Mouse (Mus musculus) thymus, postnatal 0 days (tissue): ENCODE measurements around the gene Gaa. TPM values are rescaled to one million over a fixed set of nuclear protein-coding genes. Genes with fewer than 3 reads are reported as not detected.
"Not testable (repeated sequence)": the region's sequence is repeated elsewhere in the genome, so short reads cannot be mapped to it uniquely, and the experiment has no call there.

Experiments
- DNase-seq: peaks from one replicate; pipeline ENCODE4 v3.0.0-alpha.2; 2015; ENCODE audit warnings: low spot score
- polyA plus RNA-seq: library from polyadenylated mRNA; unstranded; fragments of >200 nt; fragmentation: Nextera tagmentation; extraction: Ambion mirVana; gene quantifications from 2 replicates; pipeline ENCODE4 v1.2.1, GENCODE M21; 2015

The Gaa gene
- polyA plus RNA-seq = 25.6 and 29.6 TPM in 2 replicates

DNA sequence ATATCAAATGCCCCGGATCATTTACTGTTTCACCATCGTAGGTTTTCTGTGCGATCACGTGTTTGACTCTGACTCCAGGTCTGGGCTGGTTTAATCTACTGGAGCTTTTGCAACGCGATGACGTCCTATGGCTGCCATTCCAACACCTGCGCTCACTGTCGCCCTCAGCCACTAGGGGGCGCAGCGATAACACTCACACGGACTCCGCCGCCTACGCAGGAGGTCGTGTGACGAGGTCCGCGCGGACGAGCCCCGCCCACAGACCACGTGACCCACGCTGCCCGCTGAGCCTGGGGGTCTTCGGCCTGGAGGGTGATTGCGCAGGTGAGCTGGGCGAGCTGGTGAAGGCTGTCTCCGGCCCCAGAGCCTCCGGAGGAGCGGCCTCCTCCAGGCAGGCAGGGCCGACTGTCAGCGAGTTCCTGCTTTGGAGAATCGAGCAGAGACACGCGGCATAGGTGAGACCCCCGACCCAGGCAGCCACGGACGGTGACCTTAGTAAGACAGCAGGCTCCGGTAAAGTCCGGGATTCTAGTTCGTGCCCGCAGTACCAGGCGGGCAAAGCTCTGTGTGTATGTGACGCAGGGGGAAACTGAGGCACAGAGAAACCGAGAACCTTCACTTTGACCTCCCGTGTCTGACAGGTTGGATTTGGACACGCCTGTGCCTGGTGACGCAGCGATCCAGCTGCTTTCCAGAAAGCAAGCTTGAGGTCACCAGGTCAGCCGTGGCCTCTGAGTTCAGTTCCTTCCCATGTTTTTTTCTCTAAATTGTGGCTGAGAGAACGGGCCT is at the start of gene Gaa:
Gene Gaa, plus strand, starts transcription at position 120 of the 789 bp plus-strand sequence.
- DNase-seq = peak; percentile 96

DNA sequence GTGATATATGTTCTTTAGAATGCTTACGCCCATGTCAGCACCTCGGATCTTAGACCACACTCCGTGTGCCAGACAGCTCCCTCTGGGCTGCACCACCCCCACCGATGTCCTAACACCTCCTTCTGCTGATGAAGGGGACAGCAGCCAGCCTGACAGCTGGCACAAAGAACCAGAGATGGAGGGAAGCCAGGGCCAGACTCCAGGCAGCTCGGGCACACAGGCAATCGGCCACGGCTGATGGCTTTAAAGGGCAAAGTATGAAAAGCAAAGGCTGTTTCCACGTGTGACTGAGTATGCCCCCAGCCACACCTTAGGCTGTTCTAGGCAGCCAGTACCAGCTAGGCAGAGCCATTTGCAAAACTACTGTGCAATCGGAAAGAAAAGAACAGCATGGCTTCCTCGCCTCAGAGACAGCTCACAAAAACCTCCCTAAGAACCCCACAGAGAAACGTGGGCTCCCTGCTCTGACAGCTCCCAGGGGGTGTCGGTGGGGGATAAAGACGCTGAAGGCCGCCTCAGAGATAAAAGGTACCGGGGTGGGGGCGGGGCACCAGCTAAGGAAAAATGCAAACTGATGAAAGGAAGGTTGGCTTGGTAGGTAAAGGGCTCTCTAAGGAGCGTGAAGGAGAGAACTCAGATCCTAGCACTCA is 47.7 kb upstream of the Gaa start:
- DNase-seq = no peak

DNA sequence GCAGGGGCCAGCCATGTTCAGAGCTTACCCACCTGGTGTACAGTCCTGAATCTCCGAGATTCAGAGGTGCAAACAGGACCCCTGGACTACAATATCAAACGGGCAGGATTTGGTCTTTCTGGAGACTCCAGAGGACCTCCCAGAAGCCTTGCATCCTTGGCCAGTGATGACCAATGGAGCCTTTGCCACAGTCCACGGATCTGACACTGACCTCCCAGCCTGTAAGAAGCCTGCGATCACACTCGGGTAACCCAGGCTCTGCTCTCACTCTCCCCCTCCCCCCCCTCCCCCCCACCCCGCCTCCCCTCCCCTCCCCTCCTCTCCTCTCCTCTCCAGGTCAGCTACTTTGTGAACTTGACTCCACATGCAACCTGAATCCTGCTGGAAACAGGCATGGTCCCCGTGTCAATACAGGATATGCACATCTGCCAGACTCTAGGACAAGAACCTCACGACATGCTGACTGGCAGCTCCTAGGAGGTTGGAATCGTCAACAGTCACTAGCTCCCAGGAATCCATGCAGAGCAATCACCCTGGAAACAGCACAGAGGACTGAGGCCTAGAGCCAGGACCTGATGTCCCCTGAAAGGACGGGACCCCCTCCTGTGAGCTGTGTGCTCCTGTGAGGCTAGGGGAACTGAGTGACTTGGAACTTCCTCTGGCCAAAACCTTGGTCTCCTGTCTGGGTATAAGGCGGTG is 45.7 kb upstream of the Gaa start:
- DNase-seq = no peak

DNA sequence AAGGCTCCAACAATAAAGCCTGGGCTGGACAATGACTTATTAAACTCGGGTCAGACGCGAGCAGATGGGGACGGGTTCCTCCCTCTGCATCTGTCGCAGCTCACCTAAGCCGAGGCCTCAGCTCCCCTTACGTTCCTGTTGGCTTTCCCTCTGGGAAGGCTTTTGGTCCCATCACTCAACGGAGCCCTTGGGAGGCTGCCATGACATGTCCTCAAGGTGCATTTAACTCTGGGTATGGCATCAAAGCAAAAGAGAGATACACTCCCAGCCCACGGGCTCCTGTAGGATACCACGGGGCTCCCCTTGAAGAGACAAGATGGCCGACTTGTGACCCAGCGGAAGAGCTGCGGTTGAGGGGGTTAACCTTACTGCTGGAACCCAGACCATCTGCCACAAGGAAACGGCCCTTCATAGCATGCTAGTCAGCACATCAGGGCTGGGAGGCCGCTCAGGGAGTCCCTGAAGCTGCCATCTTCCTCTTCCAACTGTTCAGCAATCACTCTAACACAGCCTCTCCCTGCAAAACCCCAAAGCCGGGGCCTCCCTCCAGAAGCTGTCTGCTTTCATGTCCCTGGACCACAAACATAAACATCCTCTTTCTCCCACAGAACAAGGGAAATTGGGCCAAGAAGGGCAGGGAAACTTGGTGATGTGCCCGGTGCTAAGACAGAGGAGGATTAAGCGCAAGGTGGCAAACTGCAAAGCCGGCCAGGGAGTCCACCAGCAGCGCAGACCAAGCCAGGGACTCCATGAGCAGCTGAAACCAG is 44.4 kb upstream of the Gaa start:
- DNase-seq = no peak

DNA sequence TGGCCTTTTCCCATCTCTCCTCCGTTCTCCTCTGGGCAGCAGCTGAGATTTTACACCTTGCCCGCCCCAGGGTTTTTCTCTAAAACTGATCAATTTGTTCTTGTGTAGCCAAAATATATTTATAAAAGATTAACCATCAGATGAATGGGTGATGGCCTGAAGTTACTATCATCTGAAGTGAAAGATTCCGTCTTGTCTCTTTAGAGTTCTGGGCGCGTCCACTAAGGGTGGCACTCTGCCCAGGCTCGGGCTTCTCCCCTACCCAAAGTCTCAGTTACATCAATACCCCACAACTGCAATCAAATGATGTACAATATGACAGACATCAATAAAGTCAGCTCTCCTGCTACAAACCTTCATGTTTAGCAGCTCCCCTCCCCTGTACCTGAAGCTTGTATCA is 42.8 kb upstream of the Gaa start:
- no peak for DNase-seq

DNA sequence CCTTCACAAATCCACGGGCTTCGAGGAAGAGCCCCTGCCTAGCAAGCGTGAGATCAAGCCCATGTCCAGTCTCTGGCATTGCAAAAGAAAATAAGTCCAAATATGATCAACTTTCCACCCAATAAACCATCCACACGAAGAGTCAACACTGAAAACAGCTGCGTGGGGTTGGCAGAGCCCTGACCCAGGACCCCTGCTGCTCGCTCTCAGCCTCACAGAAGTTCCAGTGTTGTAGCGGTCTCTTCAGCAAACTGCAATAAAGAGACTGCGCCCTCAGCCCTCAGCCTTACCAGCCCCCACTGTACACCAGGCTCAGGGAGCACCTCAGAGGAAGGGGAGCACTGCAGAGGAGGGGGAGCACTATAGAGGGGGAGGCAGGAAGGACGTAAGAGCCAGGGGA is 42.1 kb upstream of the Gaa start:
- no peak for DNase-seq

DNA sequence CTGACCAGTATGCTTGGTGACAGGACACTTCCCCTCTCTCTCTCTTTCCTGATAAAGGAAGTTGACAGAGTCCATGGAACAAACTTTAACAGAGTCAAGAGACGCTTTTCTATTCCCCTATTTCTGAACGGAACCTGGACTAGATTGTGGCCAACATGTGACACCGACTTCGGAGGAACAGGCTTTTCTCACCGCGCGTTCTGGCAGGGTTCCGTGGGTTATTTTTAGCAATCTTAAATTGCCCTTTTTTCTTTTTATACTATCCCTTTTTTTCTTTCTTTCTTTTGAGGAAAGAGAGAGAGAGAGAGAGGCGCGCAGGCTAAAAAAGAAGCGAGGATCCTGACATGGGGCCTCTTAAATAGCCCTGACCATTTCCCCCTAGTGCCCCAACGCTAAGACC is 40.1 kb upstream of the Gaa start:
- DNase-seq = no peak

DNA sequence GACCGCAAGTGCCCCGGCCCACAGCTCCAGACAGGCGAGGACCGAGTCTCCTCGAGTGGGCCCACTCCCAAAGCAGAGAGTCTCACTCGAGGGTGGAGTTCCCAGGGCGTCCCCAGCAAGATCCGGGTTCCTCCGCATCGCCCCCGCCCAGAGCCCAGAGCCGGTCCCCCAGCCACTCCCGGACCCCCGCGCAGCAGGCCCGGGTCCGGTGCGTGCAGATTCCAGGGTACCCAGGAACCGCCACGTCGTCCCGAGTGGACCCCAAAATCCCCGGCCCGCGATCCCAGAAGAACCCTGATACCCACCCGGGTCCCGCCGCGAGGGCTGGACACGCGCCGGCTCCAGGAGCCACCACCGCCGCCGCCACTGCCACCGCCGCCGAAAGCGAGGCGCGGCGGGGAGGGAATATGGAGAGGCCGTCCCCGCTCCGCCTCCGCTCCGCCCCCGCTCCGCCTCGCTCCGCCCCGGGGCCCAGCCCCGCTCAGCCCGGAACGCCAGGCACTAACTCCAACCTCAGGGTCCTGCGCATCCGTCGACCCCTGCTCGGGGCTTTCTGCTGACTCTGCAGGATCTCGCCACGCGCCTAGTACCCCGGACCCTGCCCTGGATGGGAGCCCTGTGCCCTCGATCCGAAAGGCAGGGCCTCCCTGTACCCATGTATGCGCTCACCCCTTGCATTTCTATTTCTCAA is 39.5 kb upstream of the Gaa start, which contains the start of the genes Tbc1d16 and Ccdc40:
Gene Tbc1d16, minus strand, starts transcription at position 409 of the 691 bp plus-strand sequence.
Gene Ccdc40, plus strand, starts transcription at position 482 of the 691 bp plus-strand sequence.
- peak; percentile 75 for DNase-seq

DNA sequence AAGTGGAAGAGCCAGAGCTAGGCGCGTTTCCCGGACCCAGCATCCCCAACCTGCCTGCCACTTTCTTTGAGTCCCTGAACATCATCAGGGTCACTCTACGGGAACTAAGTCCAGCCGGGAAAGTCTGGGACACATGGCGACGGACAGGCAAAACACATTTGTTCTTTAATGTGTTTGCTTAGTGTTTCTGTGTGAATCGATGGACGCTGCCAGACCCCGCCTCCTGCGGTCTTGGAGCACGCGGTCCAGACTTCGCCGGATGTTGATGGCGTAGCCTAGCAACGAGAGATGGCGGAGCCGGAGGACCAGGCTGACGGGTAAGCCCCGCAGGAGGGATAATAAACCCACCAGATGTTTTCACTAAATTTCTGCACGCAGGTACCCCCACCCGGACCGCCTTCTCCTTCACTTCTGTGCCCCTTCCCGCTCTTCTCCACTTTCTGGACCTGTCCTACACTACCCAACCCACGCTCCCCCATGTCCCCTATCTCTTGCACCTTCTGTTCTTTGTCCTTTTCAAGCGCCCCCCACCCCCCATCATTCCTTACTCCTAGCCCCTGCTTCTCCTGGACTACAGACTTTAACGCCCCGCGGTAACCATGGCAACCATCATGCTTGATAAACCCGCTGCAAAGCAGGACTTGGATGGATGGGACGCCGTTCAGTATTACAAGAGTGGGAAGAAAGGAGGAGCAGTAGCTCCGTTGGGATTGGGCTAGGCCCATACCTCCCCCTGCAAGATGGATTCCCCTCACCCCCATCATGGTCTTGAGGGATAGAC is 38.7 kb upstream of the Gaa start:
- peak; percentile 68 for DNase-seq

DNA sequence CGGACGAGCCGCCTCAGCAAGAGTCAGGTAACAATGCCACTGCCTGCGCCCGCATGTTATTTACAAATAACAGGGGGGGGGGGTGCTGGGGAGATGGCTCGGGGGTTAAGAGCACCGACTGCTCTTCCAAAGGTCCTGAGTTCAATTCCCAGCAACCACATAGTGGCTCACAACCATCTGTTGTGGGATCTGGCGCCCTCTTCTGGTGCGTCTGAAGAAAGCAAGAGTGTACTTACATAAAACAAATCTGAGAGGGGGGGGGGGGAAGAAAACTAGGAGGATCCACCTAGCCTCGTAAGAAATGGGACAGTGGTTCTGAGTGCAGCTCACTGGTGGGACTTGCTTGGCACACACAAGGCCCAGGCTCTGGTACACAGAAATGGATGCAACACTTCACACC is 32.9 kb upstream of the Gaa start:
- no peak for DNase-seq

DNA sequence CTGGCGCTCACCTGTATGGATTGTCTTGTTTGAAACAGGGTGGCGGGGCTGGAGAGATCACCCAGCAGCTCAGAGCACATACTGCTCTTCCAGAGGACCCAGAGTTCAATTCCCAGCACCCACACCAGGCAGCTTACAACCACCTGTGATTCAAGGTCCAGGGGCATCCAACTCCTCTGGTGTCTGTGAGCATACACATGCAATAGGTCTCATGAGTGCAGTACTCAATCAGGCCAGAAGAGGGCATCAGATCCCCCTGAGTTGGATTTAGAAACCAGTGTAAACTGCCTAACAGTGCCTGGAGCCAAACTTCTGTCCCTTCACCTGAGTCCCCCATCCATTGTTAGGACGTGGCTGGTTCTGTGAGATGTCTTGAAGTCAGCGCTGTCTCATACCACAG is 32.1 kb upstream of the Gaa start:
- DNase-seq = peak; percentile 76

DNA sequence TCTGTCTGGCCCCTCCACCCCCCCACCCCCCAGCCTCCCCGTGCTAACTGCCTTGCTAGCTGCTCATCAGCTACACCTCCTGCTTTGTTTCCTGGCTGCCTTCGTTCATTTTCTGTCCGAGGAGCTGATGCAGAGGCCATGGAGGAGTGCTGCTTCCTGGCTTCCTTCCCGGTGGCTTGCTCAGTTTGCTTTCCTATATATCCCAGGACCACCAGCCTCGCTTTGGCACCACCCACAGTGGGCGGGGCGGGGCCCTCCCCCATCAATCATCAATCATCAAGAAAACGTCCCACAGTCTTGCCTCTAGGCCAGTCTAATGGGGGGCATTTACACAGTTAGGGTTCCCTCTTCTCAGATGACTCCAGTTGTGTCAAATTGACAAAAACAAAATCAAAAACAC is 31.3 kb upstream of the Gaa start:
- no peak for DNase-seq

DNA sequence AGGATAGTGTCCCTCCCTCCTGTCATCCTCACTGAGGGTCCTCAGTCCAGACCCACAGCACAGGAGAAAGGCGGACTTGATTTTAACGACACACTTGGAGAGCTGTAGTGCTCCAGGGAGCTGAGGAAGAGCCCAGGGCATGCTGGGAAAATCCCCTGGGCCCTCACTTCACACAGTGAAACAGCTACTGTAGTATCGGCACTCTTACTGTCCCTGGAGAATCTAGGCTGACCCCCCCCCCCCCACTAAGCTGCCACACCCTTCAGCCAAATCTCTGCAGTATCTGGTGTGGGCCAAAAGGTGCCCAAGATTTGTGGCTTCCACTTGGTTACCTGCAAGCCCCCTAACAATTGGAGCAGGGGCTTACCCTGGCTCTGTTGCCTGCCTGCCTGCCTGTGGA is 30.7 kb upstream of the Gaa start:
- no peak for DNase-seq

DNA sequence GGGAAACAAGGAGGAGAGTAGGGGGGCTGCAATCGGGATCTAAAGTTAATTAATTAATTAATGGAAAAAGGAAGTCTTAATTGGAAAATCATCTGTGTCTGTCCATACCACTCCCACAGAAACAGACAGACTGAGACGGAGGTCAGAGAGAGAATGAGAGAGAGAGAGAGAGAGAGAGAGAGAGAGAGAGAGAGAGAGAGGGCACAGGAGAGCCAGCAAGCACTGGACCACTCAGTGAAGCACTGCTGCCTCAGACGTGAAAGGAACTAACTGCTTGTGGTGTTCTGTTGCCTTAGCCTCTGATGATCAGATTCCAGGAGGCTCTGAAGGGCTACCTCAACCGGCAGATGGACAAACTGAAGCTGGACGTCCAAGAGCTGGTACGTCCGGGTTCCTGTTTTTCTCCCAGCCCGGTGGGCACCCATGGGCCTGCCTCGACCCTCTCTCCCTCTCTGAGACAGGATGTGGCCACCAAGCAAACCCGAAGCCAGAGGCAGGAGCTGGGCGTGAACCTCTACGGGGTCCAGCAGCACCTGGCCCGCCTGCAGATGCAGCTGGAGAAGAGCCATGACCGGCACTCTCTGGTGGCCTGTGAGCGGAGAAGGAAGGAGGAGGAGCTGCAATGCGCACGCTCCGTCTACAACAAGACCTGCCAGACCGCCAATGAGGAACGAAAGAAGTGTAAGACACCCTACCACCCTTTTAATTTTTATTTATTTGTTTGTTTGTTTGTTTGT is 30.0 kb upstream of the Gaa start:
- DNase-seq = peak; percentile 54

DNA sequence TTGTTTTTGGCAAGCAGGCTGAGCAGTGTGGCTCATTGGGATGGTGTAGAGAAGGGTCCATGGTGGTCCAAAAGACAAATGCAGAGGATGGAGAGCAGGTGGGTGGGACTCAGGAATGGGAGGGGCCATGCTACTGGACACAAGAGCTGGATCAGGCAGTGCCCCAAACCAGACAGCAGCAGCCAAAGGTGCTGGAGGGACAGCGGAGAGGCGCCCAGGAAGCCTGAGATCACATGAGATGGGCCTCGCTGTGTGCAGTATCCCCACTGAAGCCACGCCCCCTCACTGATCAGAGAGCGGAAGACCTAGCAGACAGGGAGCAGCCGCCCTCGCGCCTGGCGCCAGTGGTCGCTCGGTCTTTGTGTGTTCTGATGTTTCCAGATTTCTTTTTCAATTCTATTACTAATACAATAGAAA is 29.4 kb upstream of the Gaa start:
- DNase-seq = peak; percentile 77

DNA sequence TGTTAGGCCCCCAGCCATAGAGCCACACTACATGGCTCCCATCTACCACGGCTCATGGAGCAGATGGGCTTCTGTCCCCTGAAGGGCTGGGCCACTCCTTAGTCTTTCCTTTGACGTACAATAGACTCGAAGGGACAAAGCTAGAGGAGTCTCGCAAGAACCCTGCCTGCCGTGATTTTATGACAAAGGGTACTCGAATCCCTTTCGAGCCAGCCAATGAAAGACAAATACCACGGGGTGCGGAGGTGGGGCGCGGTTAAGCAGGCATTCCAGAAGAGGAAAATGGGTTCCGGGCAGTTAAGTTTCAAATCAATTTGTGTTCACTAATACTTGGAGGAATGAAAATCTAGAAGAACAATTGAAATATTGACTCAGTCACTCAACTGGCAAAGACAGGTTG is 28.2 kb upstream of the Gaa start:
- DNase-seq = no peak

DNA sequence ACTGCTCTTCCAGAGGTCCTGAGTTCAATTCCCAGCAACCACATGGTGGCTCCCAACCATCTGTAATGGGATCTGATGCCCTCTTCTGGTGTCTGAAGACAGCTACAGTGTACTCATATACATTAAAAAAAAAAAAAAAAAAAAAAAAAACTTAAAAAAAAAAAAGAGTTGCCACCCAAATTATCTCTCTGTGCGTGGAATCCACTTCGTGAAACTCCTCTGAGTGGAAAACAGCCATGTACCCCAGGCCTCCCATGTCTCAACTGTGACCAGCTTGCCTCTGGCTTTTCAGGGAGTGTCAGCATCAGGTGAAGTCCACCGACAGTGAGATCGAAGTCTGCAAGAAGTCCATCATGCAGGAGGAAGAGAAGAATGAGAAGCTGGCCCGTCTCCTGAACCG is 22.1 kb upstream of the Gaa start:
- DNase-seq = not testable (repeated sequence)

DNA sequence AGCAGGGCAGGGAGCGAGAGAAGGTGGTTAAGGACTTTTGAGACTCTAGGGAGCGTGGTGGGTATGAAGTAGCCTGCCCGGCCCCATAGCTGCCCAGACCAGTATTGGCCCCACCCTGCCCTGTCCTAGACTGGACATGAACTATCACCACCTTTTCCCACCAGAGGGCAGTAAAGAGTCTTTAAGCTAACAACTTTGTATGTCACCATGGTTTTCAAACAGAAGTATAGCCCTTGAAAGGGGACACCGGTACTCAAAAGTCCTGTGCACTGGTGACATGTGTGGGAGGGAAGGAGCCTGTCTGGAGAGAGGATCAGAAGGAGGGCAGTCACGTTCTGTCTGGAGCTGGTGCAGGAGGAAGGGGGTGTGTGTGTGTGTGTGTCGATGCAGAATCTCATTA is 18.7 kb upstream of the Gaa start:
- DNase-seq = peak; percentile 57

DNA sequence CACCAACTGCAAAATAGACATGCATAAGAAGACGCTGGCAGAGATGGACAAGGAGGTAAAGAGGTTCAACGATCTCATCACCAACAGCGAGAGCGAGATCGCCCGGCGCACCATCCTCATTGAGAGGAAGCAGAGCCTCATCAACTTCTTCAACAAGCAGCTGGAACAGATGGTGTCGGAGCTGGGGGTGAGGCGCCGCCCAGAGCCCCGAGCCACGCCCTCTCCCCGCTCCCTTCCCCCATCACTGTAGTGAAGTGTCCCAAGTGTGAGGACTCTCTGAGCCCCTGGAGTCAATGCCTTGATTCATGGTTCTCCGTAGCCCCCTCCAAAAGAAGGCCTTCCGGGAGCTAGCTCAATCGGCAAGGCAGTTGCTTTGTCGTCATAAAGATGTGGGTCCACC is 16.7 kb upstream of the Gaa start:
- DNase-seq = peak; percentile 71
